Mouse (Mus musculus) left cerebral cortex, adult 9 months (tissue): ENCODE data around the gene Med24.
A peak's percentile ranks its signal among the peaks of the same experiment; 100 is the strongest.

Experiments
- DNase-seq, 2 experiments: peaks; one replicate each; pipeline ENCODE4 v3.0.0; 2022; ENCODE audit warnings: low spot score in 2 of 2

Gene Med24

GRCm38 (mm10) chr11:98765421-98766309, 36.4 kb upstream of the Med24 start:
- DNase-seq: peak in 1 of 2 experiments; percentile 19

GRCm38 (mm10) chr11:98764746-98765145, 35.5 kb upstream of the Med24 start:
- no peak for DNase-seq

DNA sequence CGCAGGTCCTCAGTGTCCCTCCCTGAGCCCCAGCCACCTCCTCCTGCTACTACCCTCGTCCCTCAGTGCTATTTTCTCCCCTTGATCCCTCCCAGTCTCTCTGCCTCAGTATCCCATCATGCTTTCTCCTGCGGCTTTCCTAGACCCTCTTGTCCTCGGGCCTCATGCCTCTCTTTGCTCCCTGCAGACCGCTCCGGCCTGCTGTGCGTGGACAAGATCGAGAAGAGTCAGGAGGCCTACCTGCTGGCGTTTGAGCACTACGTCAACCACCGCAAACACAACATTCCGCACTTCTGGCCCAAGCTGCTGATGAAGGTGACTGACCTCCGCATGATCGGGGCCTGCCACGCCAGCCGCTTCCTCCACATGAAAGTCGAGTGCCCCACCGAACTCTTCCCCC, 34.9 kb upstream of the Med24 start:
- no peak for DNase-seq

GRCm38 (mm10) chr11:98763502-98763861, 34.2 kb upstream of the Med24 start:
- no peak for DNase-seq

GRCm38 (mm10) chr11:98762756-98763501, 33.7 kb upstream of the Med24 start:
- peak in 1 of 2 experiments; percentile 78 for DNase-seq

- no peak for DNase-seq
Observed at GRCm38 (mm10) chr11:98761939-98762338, 32.7 kb upstream of the Med24 start.

- no peak for DNase-seq
Observed at GRCm38 (mm10) chr11:98756711-98757110, 27.5 kb upstream of the Med24 start.

DNA sequence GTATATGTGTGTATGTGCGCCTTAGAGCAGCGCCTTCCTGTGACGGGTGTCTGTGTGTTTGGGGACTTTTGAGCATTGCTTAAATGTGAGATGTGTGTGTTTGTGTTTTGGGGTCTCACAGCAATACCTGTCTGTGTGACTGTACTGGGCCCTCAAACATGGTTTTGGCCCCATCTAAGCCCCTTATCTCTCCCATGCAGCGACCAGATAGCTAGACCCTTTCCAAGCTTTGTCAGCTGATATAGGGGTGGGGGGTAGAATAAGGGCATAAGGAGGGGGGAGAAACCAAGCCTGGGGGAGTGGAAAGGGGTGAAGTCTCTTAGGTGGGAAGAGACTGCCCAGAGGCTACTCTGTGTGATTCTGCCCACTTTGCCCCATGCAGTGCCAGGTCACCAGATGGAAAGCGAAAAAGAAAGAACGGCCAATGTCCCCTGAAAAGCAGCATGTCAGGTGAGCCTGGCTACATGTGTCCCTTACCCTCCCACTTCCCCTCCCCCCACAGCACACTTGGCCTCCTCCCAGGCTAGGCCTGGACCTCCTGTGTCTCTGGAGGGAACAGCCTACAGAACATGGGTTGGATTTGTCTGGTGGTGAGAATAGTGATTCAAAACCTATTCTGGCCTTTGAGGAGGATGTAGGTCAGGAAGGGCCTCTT, 26.6 kb upstream of the Med24 start:
- no peak for DNase-seq

DNA sequence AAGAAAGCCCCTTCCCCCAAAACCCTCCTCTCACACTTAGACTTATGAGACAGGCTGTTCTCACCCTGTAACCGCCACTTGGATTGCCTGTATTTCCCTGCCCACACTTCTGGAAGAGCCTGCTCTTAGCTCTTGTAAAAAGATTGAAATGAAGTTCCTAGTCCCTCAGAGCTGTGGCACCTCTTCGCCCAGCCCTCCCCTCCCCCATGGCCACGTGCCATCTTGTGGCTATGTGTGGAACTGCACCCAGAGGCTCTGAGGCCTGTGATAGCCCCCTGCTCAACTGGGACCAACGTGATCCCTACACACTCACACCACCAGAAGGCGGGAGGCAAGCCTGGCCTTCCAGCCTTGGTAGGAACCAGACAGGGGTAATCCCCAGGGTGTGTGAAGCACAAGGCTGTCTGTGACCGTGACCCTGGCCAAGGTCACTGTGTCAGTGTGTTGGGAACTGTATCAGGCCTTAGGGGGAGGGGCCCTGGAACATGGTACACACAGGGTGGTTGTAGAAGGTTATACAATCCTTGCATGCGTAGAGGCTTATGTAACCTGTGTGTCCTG, 25.5 kb upstream of the Med24 start:
- DNase-seq: peak in 1 of 2 experiments; percentile 62

- no peak for DNase-seq
Observed at GRCm38 (mm10) chr11:98754151-98754620, 25.0 kb upstream of the Med24 start.

- DNase-seq: no peak
Observed at GRCm38 (mm10) chr11:98753264-98753663, 24.0 kb upstream of the Med24 start.

DNA sequence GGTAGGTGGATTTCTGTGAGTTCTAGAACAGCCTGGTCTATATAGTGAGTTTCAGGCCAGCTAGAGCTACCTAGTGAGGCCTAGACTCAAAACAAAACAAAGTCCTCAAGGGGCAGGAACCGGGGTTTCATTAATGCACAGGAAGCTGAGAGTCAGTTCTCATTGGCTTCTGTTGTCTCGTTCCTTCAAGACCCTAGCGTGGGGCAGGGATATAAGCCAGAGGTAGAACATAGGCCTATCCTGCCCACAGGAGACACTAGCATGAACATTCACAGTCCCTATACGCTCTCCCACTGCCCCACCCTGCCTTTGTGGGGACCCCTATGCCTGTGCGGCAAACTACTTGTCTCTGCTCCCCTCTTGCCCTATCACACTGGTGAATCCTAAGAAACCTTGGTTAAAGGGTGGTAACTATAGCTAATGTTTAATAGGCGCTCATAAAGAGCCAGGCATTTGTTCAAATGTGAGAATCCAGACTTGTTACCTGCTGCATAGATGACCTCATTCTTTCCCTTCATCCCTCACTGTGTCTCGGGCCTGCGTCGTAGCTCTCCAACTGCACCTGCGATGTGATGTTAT, 23.4 kb upstream of the Med24 start:
- DNase-seq: no peak

DNA sequence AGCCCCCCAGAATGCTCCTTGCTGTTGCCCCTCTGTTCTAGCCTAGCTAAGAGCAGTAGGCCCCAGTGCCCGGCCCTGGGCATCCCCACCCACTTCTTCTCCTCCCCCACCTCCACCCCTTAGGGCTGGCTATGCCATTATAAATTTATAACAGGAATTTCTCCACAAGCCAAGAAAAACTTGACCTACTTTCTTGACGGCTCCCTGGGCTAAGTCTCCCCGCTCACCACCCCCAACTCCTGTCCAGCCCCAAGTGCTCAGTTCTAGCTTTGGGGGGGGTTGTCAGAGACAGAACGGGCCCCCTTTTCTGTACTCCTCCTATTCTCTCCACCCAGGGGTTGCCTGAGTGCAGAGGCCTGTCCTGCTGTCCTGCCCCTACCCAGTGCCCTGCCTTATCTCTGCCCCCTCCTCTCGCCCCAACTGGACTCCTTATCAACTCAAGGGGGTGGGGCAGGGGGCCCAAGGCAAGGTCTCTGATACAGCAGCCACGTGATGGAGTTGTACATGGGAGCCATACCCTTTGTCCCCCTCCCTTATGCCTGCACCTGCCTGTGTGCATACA, 22.1 kb upstream of the Med24 start:
- DNase-seq: no peak

DNA sequence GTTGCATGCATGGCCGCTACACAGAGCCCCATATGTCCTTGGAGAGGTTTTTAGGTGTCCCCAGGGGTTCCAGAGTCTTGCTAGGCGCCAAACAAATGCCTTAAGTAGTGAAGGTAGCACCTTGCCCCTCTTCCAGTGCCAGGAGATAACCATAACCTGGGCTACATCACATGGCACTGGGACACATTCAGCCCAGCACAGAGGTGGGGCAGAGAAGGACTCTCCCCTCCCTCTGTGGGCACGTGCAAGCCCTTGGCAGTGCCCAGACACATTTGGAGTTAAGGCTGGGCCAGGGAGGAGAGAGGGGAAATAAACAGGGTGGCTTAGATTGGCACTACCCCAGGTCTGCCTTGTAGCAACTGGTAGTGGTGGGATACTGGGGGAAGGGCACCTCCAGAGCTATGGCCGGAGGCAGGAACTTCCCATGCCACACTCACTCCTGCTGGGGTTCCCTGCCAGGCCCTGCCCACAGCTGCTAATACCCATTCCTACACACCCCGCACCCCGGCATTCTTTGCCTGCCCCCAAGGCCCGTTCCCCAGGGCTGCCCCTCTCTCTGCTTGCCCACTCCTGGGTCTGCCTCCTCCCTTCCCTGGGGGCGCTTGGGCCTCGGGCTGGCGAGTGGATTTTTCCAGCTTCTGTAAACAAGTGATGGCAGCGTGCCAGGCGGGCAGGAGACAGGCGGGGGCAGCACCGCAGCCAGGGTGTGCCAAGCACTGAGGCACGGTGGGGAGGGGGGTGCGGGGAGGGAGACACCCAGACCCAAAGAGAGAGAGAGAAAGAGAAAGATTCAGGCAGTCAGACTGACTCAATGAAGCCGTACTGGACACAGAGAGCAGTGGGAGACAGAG, 21.3 kb upstream of the Med24 start:
- DNase-seq: peak in 1 of 2 experiments; percentile 81

DNA sequence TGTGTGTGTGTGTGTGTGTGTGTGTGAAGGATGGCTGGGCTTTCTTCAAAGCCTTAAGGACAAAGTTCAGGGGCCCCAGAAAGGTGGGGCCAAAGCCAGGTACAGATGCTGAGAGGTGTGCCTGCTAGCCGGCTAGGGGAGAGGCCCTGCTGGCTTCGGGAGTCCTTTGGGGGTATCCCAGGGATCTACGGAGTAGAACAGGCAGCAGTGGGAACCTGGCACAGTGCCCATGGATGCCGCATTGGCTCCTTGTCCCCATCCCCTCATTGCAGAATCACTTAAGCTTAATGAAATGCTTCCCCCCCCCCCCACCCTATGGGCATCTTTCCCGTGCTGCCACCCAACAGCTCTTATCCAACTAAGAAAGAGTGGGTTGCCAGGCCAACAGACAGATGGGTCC, 20.5 kb upstream of the Med24 start:
- DNase-seq: no peak

GRCm38 (mm10) chr11:98748506-98749416, 19.5 kb upstream of the Med24 start:
- no peak for DNase-seq

DNA sequence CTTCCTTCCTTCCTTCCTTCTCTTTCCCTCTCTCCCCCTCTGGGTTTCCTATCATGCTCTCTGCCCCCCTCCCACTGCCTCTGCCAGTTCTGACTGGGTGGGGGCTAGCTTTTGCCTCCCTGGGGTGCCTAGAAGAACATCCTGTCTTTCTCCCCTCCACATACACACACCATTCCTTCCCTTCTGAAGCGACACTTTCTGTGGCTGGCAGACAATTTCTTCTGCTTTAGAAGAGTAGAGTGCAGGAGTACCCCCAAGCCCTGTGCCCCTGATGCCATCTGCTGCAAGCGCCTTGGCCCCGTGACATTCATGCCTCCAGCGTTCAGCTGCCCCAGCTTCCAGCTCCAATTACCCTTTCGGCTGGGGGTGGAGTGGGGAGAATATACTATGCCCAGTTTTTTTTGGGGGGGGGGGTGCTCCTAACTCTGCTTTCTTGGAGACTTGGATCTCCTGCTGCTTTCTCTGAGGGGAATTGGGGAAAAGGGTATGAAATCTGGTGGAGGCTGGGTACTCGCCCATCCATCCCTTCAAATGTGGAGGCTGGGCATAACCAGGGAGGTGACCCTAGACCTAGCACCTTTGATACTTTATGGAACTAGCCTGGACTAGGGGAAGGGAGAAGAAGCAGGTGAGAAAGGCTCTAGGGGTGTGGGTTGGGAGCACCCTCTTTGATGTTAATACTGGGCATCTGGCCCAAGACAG, 18.7 kb upstream of the Med24 start:
- DNase-seq: no peak

- peak; percentile 95 to 96 for DNase-seq
Observed at GRCm38 (mm10) chr11:98746855-98747693, 17.8 kb upstream of the Med24 start.
